8 mouse cellular contexts compared by ENCODE assay signal in the genomic region with DNA sequence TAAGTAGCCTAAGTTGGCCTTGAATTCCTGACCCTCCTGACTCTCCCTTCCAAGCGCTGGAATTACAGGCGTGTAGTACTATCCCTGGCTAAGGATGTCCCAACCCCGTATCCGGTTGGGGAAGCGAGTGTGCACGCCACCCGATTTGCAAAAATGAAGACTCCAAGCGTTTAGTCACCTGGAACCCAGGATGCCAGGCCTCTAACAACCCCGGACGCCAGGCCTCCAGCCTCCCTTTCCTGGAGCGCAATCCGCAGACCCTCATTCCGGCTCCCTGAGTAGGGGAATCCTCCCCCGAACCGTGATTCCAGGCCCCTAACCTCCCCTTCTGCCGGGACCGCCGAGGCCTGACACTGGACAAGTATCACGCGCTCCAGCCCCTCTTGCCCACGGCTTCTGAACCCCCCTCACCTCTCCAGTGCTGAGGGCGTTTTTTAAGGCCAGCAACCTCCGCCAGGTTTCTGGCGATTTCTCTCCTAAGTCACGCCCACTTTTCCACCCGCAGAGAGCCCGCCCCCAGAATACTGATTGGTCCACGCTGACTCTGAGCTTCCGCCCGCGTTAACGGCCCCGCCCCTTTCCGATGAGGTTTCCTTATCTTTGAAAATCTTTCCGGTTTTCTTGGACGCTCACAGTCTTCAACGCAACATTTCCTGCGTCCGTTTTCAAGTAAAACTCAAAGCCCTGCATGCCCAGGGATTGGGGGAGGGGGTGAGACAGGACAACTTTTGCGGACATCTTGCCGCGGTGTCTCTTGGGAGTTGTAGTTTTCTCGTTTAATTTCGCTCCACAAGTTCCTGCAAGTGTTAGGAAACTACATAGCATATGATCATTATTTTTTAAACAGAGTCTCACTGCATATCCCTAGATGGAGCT. TPM values are rescaled to one million over a fixed set of nuclear protein-coding genes. Genes with fewer than 3 reads are reported as not detected.
A peak's percentile ranks its signal among the peaks of the same experiment; 100 is the strongest.
DNase-seq lines count a peak whose midpoint lies in the region; ATAC-seq lines count a peak whose summit lies in the region.

A gene (minus strand): TSS at position 495 of the 876 bp plus-strand sequence.

- H3K9me3 ChIP-seq in intestine, embryonic 14.5 days (ENCODE audit: control insufficient read depth, low read length) = no peaks in the 10 kb centered on the region

- H3K27ac ChIP-seq in intestine, embryonic 14.5 days (ENCODE audit: low read depth) = peak within 1 kb of the TSS; percentile 96

- peak within 1 kb of the TSS; percentile 93 for H3K4me2 ChIP-seq in intestine, embryonic 14.5 days (ENCODE audit: low read length)

- H3K27me3 ChIP-seq in intestine, embryonic 14.5 days (replicated peaks; ENCODE audit: control insufficient read depth, insufficient read depth, low read length) = no peaks in the 10 kb centered on the region

- peaks cover 17% of the 10 kb centered on the region for H3K4me1 ChIP-seq in intestine, embryonic 14.5 days (replicated peaks; ENCODE audit: control insufficient read depth, insufficient read depth, low read length)

- WGBS in intestine, embryonic 14.5 days = under 1% methylated on average over 44 of the region's 44 CpGs

- H3K36me3 ChIP-seq in intestine, embryonic 14.5 days (ENCODE audit: control insufficient read depth, insufficient read depth, low read length) = peaks cover 29% of the 10 kb centered on the region

- H3K9ac ChIP-seq in intestine, embryonic 14.5 days (ENCODE audit: low read length) = peak within 1 kb of the TSS; percentile 64

- H3K4me3 ChIP-seq in intestine, embryonic 14.5 days (ENCODE audit: low read depth, low read length) = peak within 1 kb of the TSS; percentile 71

- intact Hi-C loops in left cerebral cortex, postnatal 14 days (cut with DNase I) = no loop called here

- ATAC-seq in intestine, embryonic 14.5 days (replicated peaks; ENCODE audit: low FRiP score, low TSS enrichment, low read depth) = peak; percentile 82

- DNase-seq in adrenal gland, adult (ENCODE audit: inconsistent age in 2 of 2, low spot score in 1 of 2) = peak; percentile 94 to 99
- peak; percentile 98 for DNase-seq in embryo, embryonic 10.5 days (ENCODE audit: low spot score)
- DNase-seq in gastrocnemius, postnatal 25 days = peak; percentile 89
- peak; percentile 99 for DNase-seq in intestine, embryonic 14.5 days (ENCODE audit: low spot score)
- peak; percentile 86 to 88 for DNase-seq in left cerebral cortex, postnatal 14 days (ENCODE audit: low spot score in 2 of 2)
- peak; percentile 93 for DNase-seq in mesoderm, embryonic 11.5 days (ENCODE audit: low read depth, low spot score)
- peak; percentile 81 to 86 for DNase-seq in right cerebral cortex, postnatal 36 days (ENCODE audit: low spot score in 2 of 2)
- peak; percentile 96 for DNase-seq in yolk sac, embryonic 10.5 days (ENCODE audit: low spot score)

RNA-seq across cellular contexts. Expression of the gene that starts here (rescaled TPM):
- total RNA-seq in gastrocnemius, postnatal 25 days (2021) = 10 to 100 TPM; 60.8 to 73.2 TPM
- 192 and 204 TPM in 2 replicates for polyA plus RNA-seq in intestine, embryonic 14.5 days (2014; fragmentation: Nextera tagmentation; extraction: Ambion mirVana)
- total RNA-seq in left cerebral cortex, postnatal 14 days (2021) = 100 to 1,000 TPM; 109 to 110 TPM

Comparison
In these comparisons a context has a peak if more than half of its experiments do, and no peak if none do; other contexts are left out.
1. Peak in every context shown above with its lines: DNase-seq, ATAC-seq, H3K4me3 ChIP-seq and H3K27ac ChIP-seq.